Mouse (Mus musculus): ENCODE results near the gene Fbxo4. TPM values are rescaled to one million over a fixed set of nuclear protein-coding genes. Genes with fewer than 3 reads are reported as not detected.

Fbxo4 gene
- polyA plus RNA-seq, 1 experiment from 2014 or later, result 23.6 TPM

DNA sequence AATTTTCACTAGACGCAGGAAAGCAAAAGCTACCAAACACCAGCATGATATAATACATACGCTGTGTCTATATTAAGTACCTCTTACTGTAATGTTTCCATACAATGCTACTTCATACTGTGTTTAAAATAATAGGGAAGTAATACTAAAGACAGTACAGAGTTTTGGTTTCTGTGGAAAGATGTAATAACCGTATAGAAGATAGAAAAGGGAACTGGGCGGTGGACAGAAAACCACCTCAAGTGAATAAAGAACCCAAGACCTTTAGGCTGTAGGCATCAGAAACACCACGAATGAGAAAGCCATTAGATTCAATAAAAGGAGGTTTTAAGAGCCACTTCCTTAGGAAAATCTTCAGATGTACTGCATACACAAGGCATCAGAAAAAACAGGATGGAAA, 3.4 kb upstream of the Fbxo4 start:
- no peak for DNase-seq (ENCODE audit: low read depth, low spot score)
- H3K27me3 ChIP-seq, result no peaks in the 10 kb centered on the region
- POLR2A ChIA-PET, result no interaction called here
- no peak for ATAC-seq
- no peak for TF ChIP-seq CTCF (IDR thresholded peaks at IDR 0.05)
- CTCF ChIA-PET, result interaction anchor here (1.7 kb wide), 1 partner anchor 25 kb away, joined by 3 read pairs; no protein-coding TSS in a partner anchor
- in situ Hi-C loops (cut with MboI; ENCODE audit: low pct_unique_long_range_greater_than_20kb), result no loop called here

DNA sequence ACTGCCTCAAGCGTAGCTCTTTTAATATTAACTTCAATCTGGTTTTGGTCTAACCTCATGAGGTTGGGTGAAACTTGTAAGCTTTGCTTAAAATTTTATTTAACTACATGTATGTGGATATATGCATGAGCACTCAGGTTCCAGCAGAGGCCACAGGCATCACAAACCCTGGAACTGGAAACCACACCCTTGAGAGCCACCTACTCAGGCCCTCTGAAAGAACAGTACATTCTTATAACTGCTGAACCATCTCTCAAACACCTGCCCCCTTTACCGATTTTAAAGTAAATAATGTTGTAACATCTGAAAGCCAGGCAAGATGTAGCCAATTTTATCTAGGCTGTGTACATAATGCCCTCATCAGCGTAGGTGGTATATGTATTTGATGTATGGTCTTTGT, 498 bp upstream of the Fbxo4 start:
- POLR2A ChIA-PET, result no interaction called here
- ATAC-seq (peak; percentile 1), DNase-seq (ENCODE audit: low read depth, low spot score) (no peak)
- CTCF ChIA-PET, result interaction anchor here (1.9 kb wide), 1 partner anchor 14 kb away, joined by 5 read pairs; no protein-coding TSS in a partner anchor
- no peaks in the 10 kb centered on the region for H3K27me3 ChIP-seq
- TF ChIP-seq CTCF (IDR thresholded peaks at IDR 0.05), result no peak
- in situ Hi-C loops (cut with MboI; ENCODE audit: low pct_unique_long_range_greater_than_20kb), result loop anchor here (10.0 kb wide), 1 partner anchor 1125 kb away; the partner anchor contains the start of gene Card6

DNA sequence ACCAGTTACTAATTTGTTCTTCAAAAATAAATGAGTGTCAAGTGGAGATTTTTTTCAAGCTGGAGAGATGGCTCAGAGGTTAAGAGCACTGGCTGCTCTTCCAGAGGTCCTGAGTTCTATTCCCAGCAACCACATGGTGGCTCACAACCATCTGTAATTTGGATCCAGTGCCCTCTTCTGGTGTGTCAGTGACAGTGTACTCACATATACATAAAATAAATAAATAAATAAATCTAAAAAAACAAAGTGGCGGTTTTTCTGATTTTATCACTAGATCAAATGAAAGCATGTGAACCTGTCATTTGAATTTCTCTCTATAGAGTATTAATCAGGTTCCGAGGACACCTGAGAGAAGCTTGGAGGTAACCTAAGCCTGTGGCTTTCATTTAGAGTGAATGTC, 1.1 kb downstream of the Fbxo4 start:
- ChIA-PET CTCF (interaction anchor here (1.0 to 1.9 kb wide), 4 partner anchors 10 to 16 kb away, joined by 4 to 5 read pairs (median 4); no protein-coding TSS in a partner anchor), POLR2A (no interaction called here)
- ATAC-seq (no peak), DNase-seq (ENCODE audit: low read depth, low spot score) (no peak)
- in situ Hi-C loops (cut with MboI; ENCODE audit: low pct_unique_long_range_greater_than_20kb), result loop anchor here (10.0 kb wide), 1 partner anchor 1127 kb away; the partner anchor contains the start of gene Card6
- no peaks in the 10 kb centered on the region for H3K27me3 ChIP-seq
- peak; percentile 69 for TF ChIP-seq CTCF (IDR thresholded peaks at IDR 0.05)

DNA sequence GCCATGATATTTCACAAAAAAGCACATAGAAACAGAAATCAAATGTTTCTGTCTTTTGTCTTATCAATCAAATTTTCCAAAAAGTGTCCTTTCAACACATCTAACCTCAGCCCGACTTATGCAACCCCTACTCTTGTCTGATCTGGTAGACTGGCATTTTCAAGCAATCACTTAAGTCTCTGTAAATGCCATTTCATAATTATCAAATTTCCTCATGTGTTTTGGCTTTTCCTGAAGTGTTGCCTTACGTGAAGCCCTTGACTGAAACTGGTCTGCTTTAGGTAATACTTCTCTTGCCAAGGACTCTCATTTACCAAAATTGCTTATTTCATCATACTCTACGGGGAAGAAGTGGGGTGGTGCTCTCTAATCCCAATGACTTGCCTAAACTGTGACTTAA, 6.1 kb downstream of the Fbxo4 start:
- ATAC-seq (no peak), DNase-seq (ENCODE audit: low read depth, low spot score) (no peak)
- H3K27me3 ChIP-seq, result no peaks in the 10 kb centered on the region
- ChIA-PET POLR2A (interaction anchor here (0.8 kb wide), 1 partner anchor 20 kb away, joined by 4 read pairs; no protein-coding TSS in a partner anchor), CTCF (interaction anchor here (1.3 kb wide), 1 partner anchor 15 kb away, joined by 3 read pairs; no protein-coding TSS in a partner anchor)
- no peak for TF ChIP-seq CTCF (IDR thresholded peaks at IDR 0.05)
- in situ Hi-C loops (cut with MboI; ENCODE audit: low pct_unique_long_range_greater_than_20kb), result loop anchor here (10.0 kb wide), 1 partner anchor 1132 kb away; the partner anchor contains the start of gene Card6

DNA sequence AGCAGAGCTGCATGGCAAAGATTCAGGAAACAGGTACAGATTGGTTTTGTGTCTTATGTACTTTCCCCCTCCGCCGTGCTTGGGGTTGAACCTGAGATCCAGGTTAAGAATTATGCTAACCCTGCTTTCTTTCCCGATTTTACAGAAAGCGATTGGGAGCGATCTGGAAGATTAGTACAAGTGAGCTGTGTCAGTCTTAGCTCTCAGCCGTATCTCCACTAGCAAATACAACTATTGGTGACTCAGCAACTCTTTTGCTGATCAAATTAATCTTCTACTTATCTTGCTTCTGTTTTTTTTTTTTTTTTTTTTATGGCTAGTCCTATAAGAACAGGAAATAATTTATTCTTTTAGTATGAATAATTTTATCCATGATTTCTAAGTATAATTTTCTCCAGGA, 9.2 kb downstream of the Fbxo4 start:
- no peak for ATAC-seq
- ChIA-PET CTCF (interaction anchor here (0.7 kb wide), 1 partner anchor 326 kb away, joined by 3 read pairs; no protein-coding TSS in a partner anchor), POLR2A (no interaction called here)
- in situ Hi-C loops (cut with MboI; ENCODE audit: low pct_unique_long_range_greater_than_20kb), result loop anchor here (10.0 kb wide), 1 partner anchor 1135 kb away; the partner anchor contains the start of gene Card6
- no peak for TF ChIP-seq CTCF (IDR thresholded peaks at IDR 0.05)
- DNase-seq (ENCODE audit: low read depth, low spot score), result no peak
- no peaks in the 10 kb centered on the region for H3K27me3 ChIP-seq

DNA sequence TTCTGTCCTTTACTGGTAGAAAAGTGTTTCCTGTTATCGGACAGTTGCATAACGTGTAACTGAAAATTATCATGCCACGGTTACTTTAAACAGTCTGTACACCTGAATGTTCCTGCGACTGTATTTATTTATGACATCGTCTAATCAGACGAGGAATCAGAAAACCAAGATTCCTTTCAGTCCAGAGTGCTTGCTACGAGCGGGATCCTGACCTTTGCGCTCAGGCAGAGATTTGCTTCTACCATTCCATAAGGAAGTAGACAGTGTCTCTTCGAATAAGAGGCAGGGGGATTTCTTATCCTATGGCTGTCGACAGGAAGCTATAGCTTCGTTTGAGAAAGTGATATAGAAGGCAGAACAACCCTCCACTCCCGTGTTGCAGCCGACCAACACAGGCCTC, 9.6 kb downstream of the Fbxo4 start:
- ATAC-seq (no peak), DNase-seq (ENCODE audit: low read depth, low spot score) (no peak)
- ChIA-PET POLR2A (no interaction called here), CTCF (no interaction called here)
- no peaks in the 10 kb centered on the region for H3K27me3 ChIP-seq
- in situ Hi-C loops (cut with MboI; ENCODE audit: low pct_unique_long_range_greater_than_20kb), result loop anchor here (10.0 kb wide), 1 partner anchor 1135 kb away; the partner anchor contains the start of gene Card6
- no peak for TF ChIP-seq CTCF (IDR thresholded peaks at IDR 0.05)

DNA sequence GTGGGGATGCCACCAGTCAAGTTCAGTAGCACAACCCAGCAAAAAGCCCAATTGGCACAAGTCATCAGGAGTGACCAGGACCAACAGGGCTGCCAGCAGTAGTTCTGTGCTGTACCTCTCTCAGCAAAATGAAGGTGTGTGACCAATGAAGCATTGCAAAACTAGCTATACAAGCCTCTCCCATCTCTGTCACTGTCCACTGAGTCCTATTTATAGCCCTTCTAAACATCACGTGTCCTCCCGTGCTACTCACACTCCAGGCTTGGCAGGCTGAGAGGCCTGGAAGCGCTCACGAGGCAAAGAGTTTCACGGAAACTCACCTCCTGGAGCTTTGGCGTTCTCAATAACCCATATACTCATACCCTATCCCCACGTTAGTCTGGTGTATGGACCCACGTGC, 17.1 kb downstream of the Fbxo4 start:
- CTCF ChIA-PET, result interaction anchor here (0.6 kb wide), 1 partner anchor 106 kb away, joined by 4 read pairs; no protein-coding TSS in a partner anchor
- no peaks in the 10 kb centered on the region for H3K27me3 ChIP-seq
- DNase-seq (ENCODE audit: low read depth, low spot score) (no peak), ATAC-seq (peak; percentile 68)
- no peak for TF ChIP-seq CTCF (IDR thresholded peaks at IDR 0.05)
- in situ Hi-C loops (cut with MboI; ENCODE audit: low pct_unique_long_range_greater_than_20kb), result no loop called here
- POLR2A ChIA-PET, result no interaction called here

DNA sequence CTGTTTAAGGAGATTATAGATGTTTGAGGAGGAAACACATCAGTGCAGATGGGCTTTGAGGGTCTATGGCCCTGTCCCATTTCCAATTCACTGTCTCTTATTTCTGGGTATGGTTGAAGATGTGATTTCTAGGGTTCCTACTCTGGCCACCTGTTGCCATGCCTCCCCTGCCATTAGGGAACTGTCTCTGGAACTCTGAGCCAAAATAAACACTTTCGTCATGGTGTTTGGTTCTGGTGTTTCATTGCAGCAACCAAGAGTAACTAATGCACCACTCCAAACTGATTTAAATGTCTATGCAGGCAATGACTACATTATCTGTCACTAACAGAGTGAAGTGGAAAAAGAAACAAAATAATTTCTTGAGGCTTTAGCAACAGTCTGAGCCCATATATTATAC, 19.3 kb downstream of the Fbxo4 start:
- no peaks in the 10 kb centered on the region for H3K27me3 ChIP-seq
- ChIA-PET POLR2A (no interaction called here), CTCF (no interaction called here)
- TF ChIP-seq CTCF (IDR thresholded peaks at IDR 0.05), result no peak
- in situ Hi-C loops (cut with MboI; ENCODE audit: low pct_unique_long_range_greater_than_20kb), result no loop called here
- ATAC-seq, result peak; percentile 90
- no peak for DNase-seq (ENCODE audit: low read depth, low spot score)

DNA sequence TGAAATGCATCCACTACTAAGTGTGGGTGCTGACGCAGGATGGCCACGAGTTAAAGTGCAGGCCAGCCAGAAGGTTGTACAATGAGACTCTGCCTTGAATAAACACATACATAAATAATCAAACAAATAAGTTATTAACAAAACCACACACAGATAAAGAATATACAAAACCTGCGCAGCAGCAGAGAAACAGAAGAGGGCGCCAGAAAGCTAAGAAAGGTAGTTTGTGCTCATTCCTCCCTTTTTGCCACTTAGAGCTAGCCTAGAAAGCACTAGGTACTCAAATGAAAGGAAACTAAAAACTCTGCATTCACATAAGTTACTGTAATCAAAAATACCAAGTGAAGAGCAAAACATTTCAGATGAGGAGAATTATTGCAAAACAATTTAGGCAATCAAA, 21.4 kb downstream of the Fbxo4 start:
- ChIA-PET POLR2A (no interaction called here), CTCF (interaction anchor here (0.7 to 1.5 kb wide), 7 partner anchors 24 to 662 kb away, joined by 3 to 5 read pairs (median 3); no protein-coding TSS in a partner anchor)
- no peak for ATAC-seq
- in situ Hi-C loops (cut with MboI; ENCODE audit: low pct_unique_long_range_greater_than_20kb), result loop anchor here (5.0 kb wide), 1 partner anchor 79 kb away; no protein-coding TSS in a partner anchor
- H3K27me3 ChIP-seq, result no peaks in the 10 kb centered on the region
- TF ChIP-seq CTCF (IDR thresholded peaks at IDR 0.05), result peak; percentile 81
- DNase-seq (ENCODE audit: low read depth, low spot score), result no peak

DNA sequence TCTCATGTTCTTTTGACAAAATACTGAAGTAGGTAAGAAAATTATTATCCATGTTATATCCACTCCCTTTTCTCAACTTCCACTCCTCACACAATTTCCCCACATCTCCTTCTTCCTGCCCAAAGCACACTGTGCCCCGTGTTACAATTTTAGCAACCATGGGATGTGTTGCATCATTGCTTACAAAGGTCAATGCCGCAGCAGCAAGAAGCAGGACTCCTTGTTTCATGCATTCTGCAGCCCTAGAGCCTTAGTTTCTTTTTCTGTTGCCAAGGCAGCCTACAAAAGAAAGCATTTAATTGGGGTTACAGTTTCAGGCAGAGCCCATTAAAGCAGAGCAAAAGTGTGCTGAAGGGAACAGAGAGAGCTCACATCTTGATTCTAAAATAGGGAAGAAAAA, 24.4 kb downstream of the Fbxo4 start:
- in situ Hi-C loops (cut with MboI; ENCODE audit: low pct_unique_long_range_greater_than_20kb), result loop anchor here (5.0 kb wide), 1 partner anchor 82 kb away; no protein-coding TSS in a partner anchor
- DNase-seq (ENCODE audit: low read depth, low spot score), result no peak
- no peaks in the 10 kb centered on the region for H3K27me3 ChIP-seq
- no peak for ATAC-seq
- POLR2A ChIA-PET, result no interaction called here
- no peak for TF ChIP-seq CTCF (IDR thresholded peaks at IDR 0.05)
- CTCF ChIA-PET, result interaction anchor here (1.6 kb wide), 1 partner anchor 102 kb away, joined by 3 read pairs; no protein-coding TSS in a partner anchor

DNA sequence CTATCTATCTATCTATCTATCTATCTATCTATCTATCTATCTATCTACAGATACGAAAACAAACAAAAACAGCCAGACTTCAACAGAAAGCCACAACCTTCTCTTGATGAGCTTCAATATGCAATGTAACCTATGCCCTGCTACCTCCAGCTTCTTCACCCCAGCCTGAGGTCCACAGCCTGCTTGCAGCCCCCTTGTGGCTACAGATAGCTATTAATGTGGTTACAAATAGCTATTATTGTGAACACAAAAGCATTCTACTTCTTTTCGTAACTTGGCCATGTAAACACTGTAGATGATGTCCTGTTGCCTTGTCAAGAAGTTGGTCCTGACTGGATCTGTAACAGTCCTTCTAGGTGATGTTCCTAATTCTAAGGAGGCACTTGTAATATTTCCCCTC, 41.2 kb downstream of the Fbxo4 start:
- POLR2A ChIA-PET, result no interaction called here
- peak; percentile 42 for TF ChIP-seq CTCF (IDR thresholded peaks at IDR 0.05)
- in situ Hi-C loops (cut with MboI; ENCODE audit: low pct_unique_long_range_greater_than_20kb), result no loop called here
- H3K27me3 ChIP-seq, result no peaks in the 10 kb centered on the region
- DNase-seq (ENCODE audit: low read depth, low spot score), result no peak
- CTCF ChIA-PET, result interaction anchor here (1.1 kb wide), 1 partner anchor 66 kb away, joined by 3 read pairs; no protein-coding TSS in a partner anchor
- ATAC-seq, result no peak
